Mouse (Mus musculus) c-Kit-positive CD71-positive TER-119-positive erythroid progenitor cells, embryonic 14.5 days (primary cell): Measurements from ENCODE around the gene Bpifb6.

ENCODE experiments used
- DNase-seq: peaks from one replicate; pipeline ENCODE4 v3.0.0-alpha.2; 2013; ENCODE audit warnings: low spot score

Gene Bpifb6

GRCm38 (mm10) chr2:153900088-153900487 is at the start of gene Bpifb6:
Bpifb6 (plus strand) TSS chr2:153900388.
- no peak for DNase-seq

- DNase-seq, result peak; percentile 28
Observed at GRCm38 (mm10) chr2:153851030-153851360, 49.2 kb upstream of the Bpifb6 start.

DNA sequence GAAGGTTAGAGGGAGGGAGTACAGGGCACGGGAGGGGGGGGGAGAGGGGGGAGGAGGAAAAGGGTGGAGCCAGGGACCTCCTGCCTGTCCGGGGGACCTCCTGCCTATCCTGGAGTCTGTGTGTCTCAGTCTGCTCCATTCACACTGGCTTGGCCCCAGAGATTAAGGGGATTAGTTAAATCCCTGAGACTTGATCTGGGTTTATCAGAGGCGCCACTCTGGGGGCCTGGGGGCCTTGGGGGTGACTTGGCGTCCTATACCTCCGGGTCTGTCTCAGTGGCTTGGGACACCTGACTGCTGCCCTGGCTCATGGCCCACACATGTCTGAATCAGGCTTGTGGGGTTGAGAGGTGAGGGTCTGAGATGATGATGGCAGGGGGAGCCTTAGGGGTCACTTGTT is 46.6 kb upstream of the Bpifb6 start:
- no peak for DNase-seq

DNA sequence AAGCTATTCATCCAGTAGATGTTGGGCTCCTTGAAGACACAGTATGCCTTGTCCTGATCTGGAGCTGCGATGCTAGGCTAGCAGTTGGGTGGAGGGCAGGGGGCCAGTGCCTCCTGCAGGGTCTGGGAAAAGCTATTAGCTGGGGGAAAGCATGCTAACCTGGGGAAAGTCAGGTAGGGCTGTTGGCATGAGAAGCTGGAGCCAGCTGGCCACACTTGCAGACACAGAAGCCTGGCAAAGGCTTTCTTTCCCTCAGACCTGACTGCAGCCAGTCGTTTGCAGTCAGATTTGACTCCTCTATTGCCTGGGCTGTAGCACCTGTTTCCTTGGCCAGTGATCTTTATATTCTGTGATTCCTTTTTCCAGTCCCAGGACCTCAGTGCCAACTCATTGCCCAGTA is 40.6 kb upstream of the Bpifb6 start:
- DNase-seq, result no peak

GRCm38 (mm10) chr2:153860315-153860714 is 39.9 kb upstream of the Bpifb6 start:
- no peak for DNase-seq

DNA sequence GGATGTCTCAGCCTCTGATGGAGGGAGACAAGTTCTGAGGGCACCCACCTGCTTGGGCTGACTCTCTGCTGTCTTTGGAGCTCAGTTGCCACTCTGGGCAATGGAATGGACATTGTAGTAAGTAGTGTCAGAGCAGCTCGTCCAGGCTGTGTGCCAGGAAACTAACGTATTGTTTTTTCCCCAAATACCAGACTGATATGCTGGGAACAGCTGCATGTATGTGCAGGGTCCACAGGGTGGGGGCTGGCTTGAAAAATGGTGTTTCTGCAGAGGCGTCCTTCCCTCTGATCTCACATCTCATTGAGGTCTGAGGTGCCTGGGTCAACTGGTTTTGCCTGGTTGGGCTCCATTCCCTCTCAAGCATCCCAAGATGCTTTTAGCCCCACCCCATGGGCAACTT is 39.5 kb upstream of the Bpifb6 start:
- no peak for DNase-seq

- no peak for DNase-seq
Observed at GRCm38 (mm10) chr2:153861960-153862359, 38.2 kb upstream of the Bpifb6 start.

DNA sequence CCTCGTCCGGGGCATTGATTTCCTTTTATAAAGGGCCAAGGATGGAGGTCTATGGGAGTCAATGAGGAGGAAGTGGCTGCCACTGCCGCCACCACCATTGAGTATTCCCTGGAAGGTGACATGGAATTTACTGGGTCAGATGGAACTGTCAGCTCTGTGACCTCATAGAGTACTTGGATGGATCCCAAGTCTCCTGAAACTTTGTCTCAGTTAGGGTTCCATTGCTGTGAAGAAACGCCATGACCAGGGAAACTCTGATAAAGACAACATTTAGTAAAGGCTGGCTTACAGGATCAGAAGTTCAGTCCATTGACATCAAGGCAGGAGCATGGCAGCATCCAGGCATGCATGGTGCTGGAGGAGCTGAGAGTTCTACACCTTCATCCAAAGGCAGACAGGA is 29.2 kb upstream of the Bpifb6 start, which contains the start of gene Sun5:
Sun5 (minus strand) TSS at position 101 of the 400 bp plus-strand sequence.
- no peak for DNase-seq

GRCm38 (mm10) chr2:153874745-153875144 is 25.4 kb upstream of the Bpifb6 start, which contains the start of gene Bpifb2:
Bpifb2 (plus strand) TSS chr2:153875045.
- DNase-seq, result no peak

DNA sequence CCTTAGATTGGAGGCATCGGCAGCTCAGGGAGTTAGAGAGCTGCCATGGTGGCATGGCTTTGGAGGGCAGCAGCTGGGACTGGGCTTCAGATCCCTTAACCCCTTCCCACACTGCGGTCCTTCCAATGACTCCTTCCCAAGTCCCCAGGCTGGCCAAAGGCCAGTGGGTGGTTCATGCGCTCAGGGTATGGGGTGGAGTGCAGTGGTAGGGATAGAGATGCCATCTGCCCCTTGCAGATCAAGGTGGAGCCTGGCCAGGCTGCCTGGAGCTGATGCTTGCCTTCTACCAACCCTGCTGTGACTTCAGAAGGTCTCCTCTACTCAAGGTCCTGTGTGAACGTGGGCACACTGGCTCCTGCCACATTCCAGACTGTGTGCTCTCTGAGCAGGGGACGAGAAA is 1.1 kb upstream of the Bpifb6 start:
- DNase-seq, result no peak

GRCm38 (mm10) chr2:153902726-153903125 is 2.5 kb downstream of the Bpifb6 start:
- no peak for DNase-seq

- no peak for DNase-seq
Observed at GRCm38 (mm10) chr2:153906626-153907025, 6.4 kb downstream of the Bpifb6 start.

- DNase-seq, result no peak
Observed at GRCm38 (mm10) chr2:153914151-153914550, 14.0 kb downstream of the Bpifb6 start.

GRCm38 (mm10) chr2:153917930-153918329 is 17.7 kb downstream of the Bpifb6 start, which contains the start of gene Bpifb3:
Bpifb3 (plus strand) TSS chr2:153918230.
- no peak for DNase-seq

DNA sequence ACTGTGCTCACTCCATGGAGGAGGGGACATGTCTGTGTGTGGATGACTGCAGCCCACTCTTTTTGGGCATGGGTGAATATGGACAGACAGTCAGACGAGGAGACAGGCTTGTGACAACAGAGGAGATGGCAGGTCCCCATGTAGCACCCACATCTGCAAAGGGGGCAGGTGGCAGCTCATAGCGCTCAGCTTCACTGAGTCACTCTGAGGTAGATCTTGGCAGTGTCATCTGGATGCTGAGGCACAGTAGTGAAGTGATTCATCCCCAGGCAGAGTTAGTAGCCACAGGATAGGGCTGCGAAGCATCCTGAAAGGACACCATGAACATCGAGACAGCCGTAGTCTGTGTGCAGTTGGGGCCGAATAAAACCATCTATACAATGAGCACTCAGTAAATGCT is 21.1 kb downstream of the Bpifb6 start:
- no peak for DNase-seq

DNA sequence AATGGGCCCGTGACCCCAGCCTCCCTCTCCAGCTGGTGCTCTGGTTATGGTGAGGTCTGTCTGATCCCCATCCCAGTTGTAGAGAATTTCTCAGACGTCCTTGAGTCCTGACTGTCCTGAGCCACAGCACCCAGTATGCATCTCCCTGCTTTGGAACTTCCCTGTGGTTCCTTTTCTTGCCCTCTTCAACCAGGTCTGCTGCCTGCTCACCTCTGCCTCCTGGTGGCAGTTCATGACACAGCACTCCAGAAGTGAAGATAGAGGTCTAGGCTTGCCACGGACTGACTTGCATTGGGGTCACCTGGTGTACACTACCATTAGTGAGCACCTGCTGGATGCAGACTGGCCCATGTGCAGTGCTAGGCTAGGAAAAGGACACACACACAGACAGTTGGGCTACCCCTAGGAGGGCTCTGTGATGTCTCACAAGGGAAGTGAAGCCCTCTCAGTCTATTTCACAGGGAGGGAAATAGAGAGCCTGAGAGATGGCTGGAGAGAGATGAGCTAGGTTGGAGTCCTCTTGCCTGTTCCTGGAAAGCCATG is 29.8 kb downstream of the Bpifb6 start:
- DNase-seq, result peak; percentile 36

DNA sequence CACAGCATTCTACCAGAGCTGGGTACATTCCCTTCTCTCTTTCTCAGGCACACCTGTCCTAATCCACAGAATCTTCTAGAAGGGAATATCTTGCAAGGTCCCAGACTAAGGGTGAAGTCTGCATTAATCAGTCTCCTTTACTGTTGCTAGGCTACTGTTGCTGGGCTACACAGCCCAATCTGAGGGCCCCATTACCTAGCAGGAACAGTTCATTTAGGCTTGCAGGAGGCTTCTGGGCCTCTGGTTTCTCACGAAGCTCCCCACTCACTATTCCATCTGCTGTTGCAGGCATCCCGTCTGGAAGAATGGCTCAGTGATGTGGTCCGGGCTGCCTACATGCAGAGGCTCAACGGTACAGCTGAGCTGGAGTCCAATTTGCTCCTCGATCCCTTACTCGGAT is 30.9 kb downstream of the Bpifb6 start:
- no peak for DNase-seq

DNA sequence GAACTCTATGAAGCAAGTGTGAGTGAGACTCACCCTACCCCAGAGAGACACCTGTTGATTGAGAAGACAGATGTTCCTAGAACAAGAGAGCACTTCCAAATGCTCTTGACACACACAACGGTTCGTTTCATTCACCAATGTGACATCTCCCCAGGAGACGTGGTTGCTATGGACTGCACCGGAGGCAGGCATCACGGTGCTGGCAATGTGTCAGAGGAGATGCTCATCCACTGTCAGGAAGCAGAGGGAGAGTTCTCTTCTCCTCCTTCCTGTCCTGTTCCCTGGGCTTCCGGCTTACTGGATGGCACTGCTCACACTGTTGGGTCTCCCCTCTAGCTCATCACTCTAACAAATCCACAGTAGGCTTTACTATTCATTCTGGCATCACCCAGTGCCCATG is 33.1 kb downstream of the Bpifb6 start:
- no peak for DNase-seq

DNA sequence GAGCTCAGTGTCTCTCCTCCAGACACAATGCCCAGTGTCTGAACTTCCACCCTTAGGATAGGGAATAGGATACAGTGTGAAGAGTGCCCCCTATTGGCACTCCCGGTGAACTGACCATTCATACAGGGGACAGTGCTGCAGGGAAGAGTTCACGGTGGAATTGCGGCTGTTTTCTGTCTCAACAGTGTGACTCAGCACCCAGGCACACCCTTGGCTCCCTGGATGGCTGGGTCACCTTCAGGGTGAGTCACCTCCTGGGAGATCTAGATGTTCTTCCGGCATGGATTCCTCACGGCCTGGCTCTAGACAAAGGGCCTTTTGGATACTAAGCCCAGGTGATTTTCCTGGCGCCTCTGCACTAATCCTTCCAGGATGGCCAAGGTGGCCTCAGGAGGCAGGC is 35.2 kb downstream of the Bpifb6 start:
- DNase-seq, result no peak

DNA sequence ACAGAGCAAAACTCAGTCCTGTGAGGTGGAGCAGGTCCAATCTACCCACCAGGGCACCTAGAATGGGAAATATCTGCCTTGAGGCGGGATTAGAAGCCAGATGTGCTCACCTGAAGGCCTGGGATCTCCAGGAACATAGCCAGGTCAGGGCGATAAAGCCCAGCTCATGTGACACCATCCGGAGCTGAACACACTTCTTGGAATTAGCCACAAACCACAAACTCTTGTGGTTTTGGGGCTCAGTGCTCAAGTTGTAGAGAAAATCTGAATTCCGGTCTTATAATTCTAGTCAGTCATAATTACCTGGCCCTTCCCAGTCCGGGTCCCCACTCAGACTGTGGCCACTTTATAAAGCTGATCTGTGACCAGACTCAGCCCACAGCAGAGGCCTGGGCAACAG is 37.7 kb downstream of the Bpifb6 start, which contains the start of gene Bpifb4:
Bpifb4 (plus strand) TSS at position 370 of the 400 bp plus-strand sequence.
- no peak for DNase-seq

GRCm38 (mm10) chr2:153943537-153943936 is 43.3 kb downstream of the Bpifb6 start:
- peak; percentile 39 for DNase-seq

DNA sequence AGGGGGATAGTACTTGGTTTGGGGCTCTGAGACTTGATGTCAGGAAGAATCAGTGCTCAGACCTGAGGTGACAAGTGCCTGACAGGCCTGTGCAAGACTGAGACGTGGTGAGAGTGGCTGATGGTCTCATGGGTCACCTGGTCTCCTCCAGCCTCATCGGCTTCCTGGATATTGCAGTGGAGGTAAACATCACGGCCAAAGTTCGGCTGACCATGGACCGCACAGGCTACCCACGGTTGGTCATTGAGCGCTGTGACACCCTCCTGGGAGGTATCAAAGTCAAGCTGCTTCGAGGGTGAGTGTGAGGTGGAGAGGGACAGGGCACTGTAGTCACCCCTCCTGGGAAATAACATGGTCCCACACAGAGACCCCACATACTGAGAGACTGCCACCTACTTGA is 44.4 kb downstream of the Bpifb6 start:
- no peak for DNase-seq

- peak; percentile 47 for DNase-seq
Observed at GRCm38 (mm10) chr2:153952897-153953296, 52.7 kb downstream of the Bpifb6 start.

DNA sequence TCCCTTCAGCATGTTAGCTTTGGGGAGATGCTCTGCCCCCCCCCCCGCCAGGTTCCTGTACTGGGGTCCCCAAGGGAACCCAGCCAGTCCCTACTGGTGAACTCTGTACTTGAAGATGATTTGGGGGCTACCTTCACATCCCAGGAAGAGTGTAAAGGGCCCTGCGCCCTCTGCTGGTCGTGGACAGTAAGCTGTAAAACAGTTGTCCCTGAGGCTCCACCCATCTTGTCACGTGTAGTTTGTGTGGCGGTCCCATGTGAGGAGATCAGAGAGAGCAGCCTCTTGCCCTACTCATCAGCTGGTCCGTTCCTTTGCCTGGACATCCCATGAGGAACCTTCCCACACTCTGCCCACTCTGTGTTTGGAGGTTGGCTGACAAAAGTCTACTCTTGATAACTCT is 53.6 kb downstream of the Bpifb6 start:
- DNase-seq, result peak; percentile 61
